Mouse (Mus musculus) G1E-ER4 (cell line): ENCODE data around the gene Atl1. TPM values are rescaled to one million over a fixed set of nuclear protein-coding genes. Genes with fewer than 3 reads are reported as not detected.

Experiments used
- GATA1 ChIP-seq: IDR thresholded peaks from one replicate; pipeline ENCODE4 v1.8.0; 2012; ENCODE audit warnings: low read length, inconsistent platforms
- polyA plus RNA-seq: library from polyadenylated mRNA; stranded (reverse); fragments of >175 nt; gene quantifications from 2 replicates; pipeline ENCODE4 v1.2.3, GENCODE M21; 2012

Atl1 gene
- polyA plus RNA-seq, result 0.50 and 0.62 TPM in 2 replicates

GRCm38 (mm10) chr12:69892371-69893251 lies at the start of gene Atl1, which contains the start of gene Map4k5:
TSS of gene Atl1 (plus strand) at chr12:69892614.
TSS of gene Map4k5 (minus strand) at chr12:69893200.
- no peak for TF ChIP-seq GATA1

DNA sequence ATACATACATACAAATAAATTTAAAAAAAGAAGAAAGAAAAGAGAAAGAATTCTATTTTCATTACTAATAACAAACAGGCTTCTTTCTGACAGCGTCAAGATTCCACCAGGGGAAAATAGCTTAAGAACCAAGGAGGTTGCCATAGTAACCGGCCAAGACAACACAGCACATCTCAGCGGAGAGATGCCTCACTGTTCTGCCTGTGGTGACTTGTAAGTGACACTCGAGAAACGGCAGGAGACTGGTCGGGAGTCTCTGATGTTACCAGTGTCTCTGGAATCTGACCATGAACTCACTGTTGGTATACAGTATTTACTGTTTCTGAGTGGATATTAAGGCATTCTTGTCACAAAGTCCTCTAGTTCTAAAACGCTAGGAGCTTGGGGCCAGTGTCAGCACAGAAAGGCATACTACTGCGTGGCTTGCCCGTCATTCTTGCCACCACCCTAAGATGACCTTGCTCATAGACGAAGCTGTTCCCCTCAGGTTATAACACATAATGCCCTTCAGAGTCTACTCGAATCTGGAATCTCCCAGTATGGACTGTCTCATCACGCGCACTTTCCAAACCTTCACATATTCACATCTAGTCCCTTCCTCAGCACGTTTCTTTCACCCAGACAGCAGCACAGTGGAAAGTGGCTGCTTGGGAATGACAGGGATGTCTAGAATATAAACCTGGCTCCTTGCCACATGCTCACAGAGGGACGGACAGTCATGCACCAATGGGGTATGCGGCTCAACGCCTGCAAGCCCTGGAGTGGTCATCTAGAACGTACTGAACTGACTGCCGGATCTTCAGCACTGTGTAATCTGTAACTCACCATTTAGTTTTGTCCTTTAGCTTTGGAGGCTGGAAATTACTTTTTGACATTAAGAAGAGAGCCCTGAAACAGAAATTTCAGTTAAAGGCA lies 48.6 kb upstream of the Atl1 start:
- no peak for TF ChIP-seq GATA1

DNA sequence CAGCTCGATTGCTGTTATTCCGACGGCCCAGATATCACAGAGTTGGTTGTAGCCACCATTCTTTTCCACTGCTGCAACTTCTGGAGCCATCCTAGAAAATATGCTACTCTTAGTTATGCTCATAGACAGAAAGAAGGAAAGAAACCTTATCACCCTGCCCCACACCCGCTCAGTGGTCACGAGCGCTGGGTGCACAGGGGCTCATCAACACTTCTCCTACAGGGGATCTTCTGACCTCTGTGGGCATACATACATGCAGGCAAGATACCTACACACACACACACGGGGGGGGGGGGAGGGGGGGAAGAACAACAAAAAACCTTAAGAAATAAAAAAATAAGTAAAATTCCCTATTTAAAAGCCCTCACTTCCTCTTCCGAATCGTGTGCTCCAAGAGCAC lies 46.7 kb upstream of the Atl1 start:
- TF ChIP-seq GATA1, result no peak

- TF ChIP-seq GATA1, result no peak
Observed at GRCm38 (mm10) chr12:69846499-69846898, 45.9 kb upstream of the Atl1 start.

DNA sequence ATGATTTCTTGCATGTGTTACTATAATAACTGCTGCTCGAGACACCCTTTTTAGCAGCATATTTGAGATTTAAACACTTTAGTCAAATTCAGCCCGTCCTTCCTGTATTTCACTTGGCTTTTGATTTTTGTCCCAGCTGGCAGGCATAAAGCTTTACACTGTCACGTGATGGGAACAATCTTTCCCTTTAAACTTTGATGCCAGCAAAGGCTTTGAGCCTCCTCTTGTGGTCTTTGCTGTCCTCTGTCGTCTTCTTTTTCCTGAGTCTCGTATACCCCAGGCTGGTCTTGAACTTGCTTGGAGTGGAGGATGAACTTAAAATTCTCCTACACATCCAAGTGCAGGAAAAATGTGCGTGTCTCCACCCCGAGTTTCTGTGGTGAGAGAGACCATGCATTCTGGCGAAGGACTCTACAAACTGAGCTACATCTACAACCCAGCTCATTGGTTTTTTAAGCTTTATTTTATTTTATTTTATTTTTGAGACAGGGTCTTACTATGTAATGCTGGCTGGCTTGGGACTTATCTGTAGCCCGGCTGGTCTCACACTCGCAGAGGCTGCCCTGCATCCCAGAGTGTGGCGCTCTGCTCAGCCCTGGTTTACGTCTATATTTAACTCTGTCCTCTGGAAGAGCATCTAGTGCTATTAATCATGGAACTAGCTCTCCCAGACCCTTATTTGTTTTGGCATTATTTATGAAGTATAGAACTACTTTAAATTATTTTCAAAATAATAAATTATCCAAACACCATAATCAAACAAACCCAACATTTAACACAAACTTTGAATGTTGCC lies 44.1 kb upstream of the Atl1 start:
- TF ChIP-seq GATA1, result no peak

DNA sequence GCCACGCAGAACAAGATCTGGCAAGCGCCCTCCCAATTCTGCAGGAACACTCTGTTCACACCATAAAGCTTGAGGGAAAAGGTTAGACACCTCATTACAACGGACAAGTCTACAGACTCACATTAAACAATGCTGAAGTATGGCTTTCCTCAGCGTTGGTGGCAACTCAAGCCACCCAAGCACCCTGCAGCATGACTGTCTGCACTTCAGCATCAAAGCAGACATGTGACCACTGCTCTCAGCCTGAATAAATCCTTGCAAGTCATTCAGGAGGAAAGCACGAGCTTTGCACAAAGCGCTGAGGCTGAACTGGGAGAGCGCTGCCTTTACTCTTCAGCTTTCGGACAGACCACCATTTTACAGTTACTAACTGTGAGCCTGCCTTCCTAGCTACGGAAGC lies 40.1 kb upstream of the Atl1 start:
- no peak for TF ChIP-seq GATA1

DNA sequence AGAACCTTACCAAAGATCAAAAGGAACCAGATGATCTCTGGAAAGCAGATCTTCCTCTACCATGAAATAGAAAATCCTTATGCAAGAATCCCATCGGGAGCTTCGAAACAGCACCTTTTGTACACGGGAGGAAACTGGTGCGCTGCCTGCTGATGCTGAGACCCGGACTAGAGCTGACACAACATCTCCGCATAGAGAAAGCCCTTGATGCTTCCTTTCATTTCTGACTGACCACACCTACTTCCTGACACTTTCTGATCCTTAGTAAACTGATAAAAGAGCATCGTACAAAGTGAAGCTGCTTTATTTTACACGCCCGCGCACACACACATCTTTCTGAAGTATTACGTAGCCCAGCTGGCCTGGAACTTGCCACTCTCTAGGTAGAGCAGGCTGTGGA lies 39.0 kb upstream of the Atl1 start:
- TF ChIP-seq GATA1, result no peak

DNA sequence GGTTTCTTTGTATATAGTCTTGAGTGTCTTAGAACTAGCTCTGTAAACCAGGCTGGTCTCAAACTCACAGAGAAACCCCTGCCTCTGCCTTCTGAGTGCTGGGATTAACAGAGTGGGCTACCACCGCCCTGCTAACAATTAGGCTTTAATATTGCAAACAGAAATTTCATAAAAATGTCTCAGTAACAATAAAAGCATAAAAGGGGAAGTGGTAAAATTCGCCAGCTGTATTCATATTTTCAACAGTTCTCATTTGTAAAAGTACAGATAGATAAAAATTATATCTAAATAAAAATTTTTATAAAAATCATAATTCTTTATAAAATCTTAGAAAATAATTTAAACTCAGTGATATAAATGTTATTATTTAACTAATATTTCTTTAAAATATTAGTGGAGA lies 38.5 kb upstream of the Atl1 start:
- no peak for TF ChIP-seq GATA1

DNA sequence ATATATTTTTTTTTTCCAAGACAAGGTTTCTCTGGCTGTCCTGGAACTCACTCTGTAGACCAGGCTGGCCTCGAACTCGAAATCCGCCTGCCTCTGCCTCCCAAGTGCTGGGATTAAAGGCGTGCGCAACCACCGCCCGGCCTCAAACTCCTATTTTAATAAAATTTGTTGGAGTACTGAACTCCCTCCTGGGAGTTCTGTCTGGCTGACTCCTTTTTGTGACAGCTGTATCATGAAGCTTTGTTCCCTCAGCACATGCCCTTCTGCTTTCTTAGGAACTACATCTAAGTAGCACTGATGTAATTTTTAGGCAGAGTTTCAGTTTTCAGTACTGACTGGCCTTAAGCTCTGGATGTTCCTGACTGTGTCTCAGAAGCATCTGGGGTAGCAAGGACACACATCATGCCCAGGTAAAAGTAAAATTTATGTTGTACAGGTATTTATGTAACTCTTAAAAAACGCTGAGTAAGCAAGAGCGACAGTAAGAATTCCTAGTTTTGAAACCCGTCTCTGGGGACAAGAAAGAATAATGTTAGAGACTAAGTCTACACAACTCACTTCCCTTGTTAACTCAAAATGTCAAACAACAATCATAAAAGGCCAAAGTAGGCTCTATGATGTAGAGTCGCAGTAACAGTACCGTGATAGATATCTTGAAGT lies 36.6 kb upstream of the Atl1 start:
- no peak for TF ChIP-seq GATA1

DNA sequence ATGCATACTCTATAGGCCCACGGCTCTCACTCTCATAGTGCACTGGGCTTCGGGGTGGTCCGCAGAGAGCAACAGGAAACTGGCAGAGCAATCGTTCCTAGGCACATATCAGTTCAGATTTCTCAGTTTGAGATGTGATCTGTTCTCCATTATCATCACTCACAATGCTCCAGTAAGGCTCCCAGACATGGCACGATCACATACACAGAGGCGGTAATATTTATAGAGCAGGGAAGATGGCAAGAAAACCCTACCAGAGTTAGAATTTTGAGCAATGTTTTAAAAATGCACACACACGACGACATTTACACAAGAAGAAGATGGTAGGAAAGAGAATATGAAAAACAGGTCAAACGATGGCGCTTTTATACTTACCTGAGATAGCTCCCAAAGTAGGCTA lies 36.0 kb upstream of the Atl1 start:
- TF ChIP-seq GATA1, result no peak

- TF ChIP-seq GATA1, result no peak
Observed at GRCm38 (mm10) chr12:69857597-69857996, 34.8 kb upstream of the Atl1 start.

GRCm38 (mm10) chr12:69858847-69859246 lies 33.6 kb upstream of the Atl1 start:
- no peak for TF ChIP-seq GATA1

DNA sequence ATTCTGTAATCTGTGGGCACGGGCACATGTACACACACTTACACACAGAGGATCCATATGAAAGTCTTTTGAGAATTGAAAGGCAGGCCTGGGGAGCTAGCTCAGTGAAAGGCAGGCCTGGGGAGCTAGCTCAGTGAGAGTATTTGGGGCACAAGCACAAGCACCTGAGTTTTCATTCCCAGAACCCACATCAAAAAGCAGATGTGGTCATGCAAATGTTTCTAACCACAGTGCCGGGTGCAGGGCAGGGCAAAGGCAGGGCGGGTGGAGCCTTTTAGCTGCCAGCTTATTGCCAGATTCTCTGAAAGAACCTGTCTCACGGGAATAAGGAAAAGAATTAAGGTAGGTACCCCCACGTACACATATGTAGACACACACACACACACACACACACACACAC lies 28.9 kb upstream of the Atl1 start:
- TF ChIP-seq GATA1, result no peak

GRCm38 (mm10) chr12:69864164-69864692 lies 28.2 kb upstream of the Atl1 start:
- TF ChIP-seq GATA1, result no peak

- no peak for TF ChIP-seq GATA1
Observed at GRCm38 (mm10) chr12:69867338-69867737, 25.1 kb upstream of the Atl1 start.
